Mouse (Mus musculus) embryonic facial prominence, embryonic 13.5 days (tissue): Measurements from ENCODE around the gene Tubb2a. TPM values are rescaled to one million over a fixed set of nuclear protein-coding genes. Genes with fewer than 3 reads are reported as not detected.

Source experiments
- ATAC-seq: fragments of 200-750 bp; cut with Nextera tagmentation; 2 replicates; pipeline ENCODE4 v1.8.0; 2017; ENCODE audit warnings: low read depth; ENCODE audit not compliant: insufficient number of reproducible peaks, insufficient read depth, low FRiP score, low TSS enrichment
- H3K27ac ChIP-seq: fragments of 300-500 bp; sonication (generic); 2 replicates; pipeline ENCODE4 v1.5.1; 2015; ENCODE audit warnings: moderate library complexity, mild to moderate bottlenecking, inconsistent platforms
- H3K27me3 ChIP-seq: fragments of 300-500 bp; sonication (generic); 2 replicates; pipeline ENCODE4 v1.6.1; 2015; ENCODE audit warnings: mild to moderate bottlenecking, inconsistent platforms
- H3K36me3 ChIP-seq: fragments of 300-500 bp; sonication (generic); 2 replicates; pipeline ENCODE4 v1.6.1; 2015; ENCODE audit warnings: mild to moderate bottlenecking, inconsistent platforms
- H3K4me1 ChIP-seq: fragments of 300-500 bp; sonication (generic); 2 replicates; pipeline ENCODE4 v1.6.1; 2015; ENCODE audit warnings: inconsistent platforms
- H3K4me2 ChIP-seq: fragments of 300-500 bp; sonication (generic); 2 replicates; pipeline ENCODE4 v1.6.1; 2015; ENCODE audit warnings: moderate library complexity, mild to moderate bottlenecking, inconsistent platforms
- H3K4me3 ChIP-seq: fragments of 300-500 bp; sonication (generic); 2 replicates; pipeline ENCODE4 v1.5.1; 2015; ENCODE audit warnings: mild to moderate bottlenecking, inconsistent platforms
- H3K9ac ChIP-seq: fragments of 300-500 bp; sonication (generic); 2 replicates; pipeline ENCODE4 v1.6.1; 2015; ENCODE audit warnings: mild to moderate bottlenecking, inconsistent platforms
- H3K9me3 ChIP-seq: fragments of 300-500 bp; sonication (generic); 2 replicates; pipeline ENCODE4 v1.6.1; 2016; ENCODE audit warnings: inconsistent platforms
- WGBS: fragments of 180-500 bp; shearing (Covaris S2); methylation state at CpG from one replicate; pipeline ENCODE4 v1.1.7; 2015; ENCODE audit warnings: mixed read lengths; 5-methylcytosine and 5-hydroxymethylcytosine counted together
- polyA plus RNA-seq: library from polyadenylated mRNA; unstranded; fragments of >200 nt; fragmentation: Nextera tagmentation; extraction: Ambion mirVana; gene quantifications from 2 replicates; pipeline ENCODE4 v1.2.1, GENCODE M21; 2015

Gene Tubb2a
- polyA plus RNA-seq, 1 experiment from 2014 or later, result 136 TPM

DNA sequence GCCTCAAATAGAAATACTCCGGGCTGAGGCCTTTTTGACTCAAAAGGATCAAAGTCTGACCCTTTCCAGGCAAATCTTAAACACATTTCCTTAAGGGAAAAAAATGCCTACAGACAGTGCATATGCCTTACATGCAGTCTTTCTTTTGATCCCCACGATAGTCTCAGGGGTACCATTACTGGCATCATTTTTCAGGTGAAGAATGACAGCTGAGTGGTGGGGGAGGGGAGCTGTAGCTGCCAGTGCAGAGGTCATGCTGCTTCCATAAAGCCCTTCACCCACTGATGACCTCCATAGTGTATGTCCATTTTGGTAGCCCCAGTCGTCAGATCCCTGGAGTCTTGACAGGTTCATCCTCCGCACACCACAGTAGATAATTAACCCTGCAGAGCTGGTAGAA is 7.5 kb downstream of the Tubb2a start:
- WGBS, result 46% methylated on average over 4 of the region's 4 CpGs
- ATAC-seq, result no peak
- H3K4me3 ChIP-seq, result no peak overlapping the region

GRCm38 (mm10) chr13:34066351-34066750 is 11.5 kb downstream of the Tubb2a start:
- WGBS, result 67% methylated on average over 1 of the region's 1 CpGs
- Histone ChIP-seq H3K27me3 (no peaks in the 10 kb centered on the region), H3K4me1 (no peaks in the 10 kb centered on the region), H3K4me2 (no peak overlapping the region), H3K36me3 (peaks cover 19% of the 10 kb centered on the region), H3K9ac (no peak overlapping the region), H3K27ac (no peak overlapping the region), H3K9me3 (no peaks in the 10 kb centered on the region), H3K4me3 (no peak overlapping the region)
- ATAC-seq, result no peak

More for the DNA sequence above, 7.5 kb downstream of the Tubb2a start:
- Histone ChIP-seq H3K27ac (no peak overlapping the region), H3K9me3 (no peaks in the 10 kb centered on the region), H3K36me3 (peaks cover 11% of the 10 kb centered on the region), H3K27me3 (no peaks in the 10 kb centered on the region), H3K9ac (no peak overlapping the region), H3K4me1 (no peaks in the 10 kb centered on the region), H3K4me2 (no peak overlapping the region)

GRCm38 (mm10) chr13:34062466-34062865 is 15.3 kb downstream of the Tubb2a start:
- Histone ChIP-seq H3K4me1 (no peaks in the 10 kb centered on the region), H3K4me2 (no peak overlapping the region), H3K4me3 (no peak overlapping the region), H3K9me3 (no peaks in the 10 kb centered on the region), H3K9ac (no peak overlapping the region), H3K36me3 (peaks cover 40% of the 10 kb centered on the region), H3K27ac (no peak overlapping the region), H3K27me3 (no peaks in the 10 kb centered on the region)
- 89% methylated on average over 10 of the region's 10 CpGs for WGBS
- no peak; the same call in 1 of the 2 replicates for ATAC-seq

GRCm38 (mm10) chr13:34060061-34060460 is 17.7 kb downstream of the Tubb2a start:
- no peak overlapping the region for H3K4me3 ChIP-seq
- H3K27ac ChIP-seq, result no peak overlapping the region
- H3K4me1 ChIP-seq, result no peaks in the 10 kb centered on the region
- no peak for ATAC-seq
- H3K9ac ChIP-seq, result no peak overlapping the region
- peaks cover 58% of the 10 kb centered on the region for H3K36me3 ChIP-seq
- H3K9me3 ChIP-seq, result no peaks in the 10 kb centered on the region; the same call in 1 of the 2 replicates
- no peaks in the 10 kb centered on the region for H3K27me3 ChIP-seq
- 90% methylated on average over 9 of the region's 9 CpGs for whole genome bisulfite sequencing
- no peak overlapping the region for H3K4me2 ChIP-seq

DNA sequence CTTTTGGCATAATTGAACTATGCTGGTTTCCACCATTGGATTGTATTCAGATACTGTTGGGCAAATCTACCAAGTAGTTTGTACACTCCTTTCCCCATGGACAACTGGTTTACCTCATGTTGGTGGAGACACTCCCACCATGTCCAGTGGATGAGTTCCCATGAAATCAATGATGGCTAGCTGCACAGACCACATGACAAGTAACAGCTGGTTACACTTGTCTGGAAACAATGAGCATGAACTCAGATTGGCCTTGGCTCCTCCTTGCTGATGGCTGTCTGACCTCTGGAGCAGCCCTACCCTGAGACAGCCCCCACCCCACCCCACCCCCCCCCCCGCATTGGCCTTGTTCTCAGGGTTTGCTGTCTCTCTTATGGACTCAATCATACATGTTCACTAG is 20.6 kb downstream of the Tubb2a start:
- H3K9ac ChIP-seq, result no peak overlapping the region
- no peak for ATAC-seq
- H3K4me1 ChIP-seq, result no peaks in the 10 kb centered on the region
- no peaks in the 10 kb centered on the region for H3K27me3 ChIP-seq
- WGBS, result 75% methylated on average over 1 of the region's 1 CpGs
- H3K36me3 ChIP-seq, result peaks cover 72% of the 10 kb centered on the region
- no peak overlapping the region for H3K4me2 ChIP-seq
- no peaks in the 10 kb centered on the region; the same call in 1 of the 2 replicates for H3K9me3 ChIP-seq
- H3K4me3 ChIP-seq, result no peak overlapping the region
- H3K27ac ChIP-seq, result no peak overlapping the region

DNA sequence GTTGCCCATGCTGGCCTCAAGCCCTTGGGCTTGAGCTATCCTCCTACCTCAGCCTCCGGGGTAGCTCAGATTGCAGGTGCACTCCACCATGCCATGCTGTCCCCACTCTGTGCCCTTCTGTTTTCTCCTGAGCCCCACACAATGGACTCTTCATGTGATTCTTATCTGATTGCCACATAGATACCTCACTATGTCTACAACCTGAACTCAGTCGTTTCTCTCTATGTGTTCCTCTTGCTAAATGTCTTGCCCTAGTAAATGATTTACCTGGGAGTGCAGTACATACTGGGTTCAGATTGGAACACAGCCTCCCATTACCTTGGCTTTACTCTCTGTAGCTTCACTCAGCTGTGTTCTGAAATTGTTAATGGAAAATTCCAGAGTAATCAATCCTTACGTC is 22.8 kb downstream of the Tubb2a start:
- Histone ChIP-seq H3K27ac (no peak overlapping the region), H3K36me3 (peaks cover 85% of the 10 kb centered on the region), H3K9ac (no peak overlapping the region), H3K4me1 (no peaks in the 10 kb centered on the region), H3K4me3 (no peak overlapping the region), H3K27me3 (no peaks in the 10 kb centered on the region), H3K4me2 (no peak overlapping the region), H3K9me3 (no peaks in the 10 kb centered on the region; the same call in 1 of the 2 replicates)
- no peak for ATAC-seq
- WGBS, result 83% methylated on average over 3 of the region's 3 CpGs

- Histone ChIP-seq H3K4me1 (no peaks in the 10 kb centered on the region), H3K4me2 (no peak overlapping the region), H3K36me3 (peaks cover 86% of the 10 kb centered on the region), H3K9ac (no peak overlapping the region), H3K4me3 (no peak overlapping the region), H3K27me3 (no peaks in the 10 kb centered on the region), H3K27ac (no peak overlapping the region), H3K9me3 (no peaks in the 10 kb centered on the region; the same call in 1 of the 2 replicates)
- ATAC-seq, result no peak
- WGBS, result 75% methylated on average over 4 of the region's 4 CpGs
Measured at GRCm38 (mm10) chr13:34054391-34054790, 23.4 kb downstream of the Tubb2a start.

- H3K36me3 ChIP-seq, result peaks cover 84% of the 10 kb centered on the region
- H3K27me3 ChIP-seq, result no peaks in the 10 kb centered on the region
- no peak overlapping the region for H3K9ac ChIP-seq
- no peaks in the 10 kb centered on the region for H3K4me1 ChIP-seq
- WGBS, result 80% methylated on average over 13 of the region's 13 CpGs
- H3K4me3 ChIP-seq, result no peak overlapping the region
- H3K4me2 ChIP-seq, result no peak overlapping the region
- H3K27ac ChIP-seq, result no peak overlapping the region
- no peaks in the 10 kb centered on the region; the same call in 1 of the 2 replicates for H3K9me3 ChIP-seq
- no peak for ATAC-seq
Measured at GRCm38 (mm10) chr13:34053673-34054282, 24.0 kb downstream of the Tubb2a start.

DNA sequence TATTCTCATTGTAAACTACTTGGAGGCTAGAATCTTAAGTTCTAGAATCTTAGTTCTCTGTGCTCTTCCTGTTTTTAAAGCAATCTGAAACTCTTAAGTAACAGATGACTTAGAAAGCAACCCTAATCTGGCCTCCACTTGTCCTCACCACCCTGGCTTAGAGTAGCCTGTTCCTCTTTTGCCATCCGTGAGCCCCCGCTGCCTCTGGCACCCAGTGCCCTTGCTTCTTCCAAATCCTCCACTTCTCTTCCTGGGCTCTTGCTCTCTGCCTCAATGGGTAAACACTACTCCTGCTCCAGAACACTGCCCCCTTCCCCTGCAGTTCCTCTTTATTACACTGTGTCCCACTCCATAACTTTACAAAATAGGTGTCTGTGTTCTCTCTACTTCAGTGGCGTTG is 26.1 kb downstream of the Tubb2a start:
- no peak overlapping the region for H3K4me3 ChIP-seq
- ATAC-seq, result no peak
- H3K27ac ChIP-seq, result no peak overlapping the region
- no peak overlapping the region for H3K4me2 ChIP-seq
- H3K9me3 ChIP-seq, result no peaks in the 10 kb centered on the region; the same call in 1 of the 2 replicates
- no peaks in the 10 kb centered on the region for H3K27me3 ChIP-seq
- no peak overlapping the region for H3K9ac ChIP-seq
- 94% methylated on average over 3 of the region's 3 CpGs for WGBS
- peaks cover under 1% of the 10 kb centered on the region; the same call in 1 of the 2 replicates for H3K4me1 ChIP-seq
- peaks cover 82% of the 10 kb centered on the region for H3K36me3 ChIP-seq

GRCm38 (mm10) chr13:34050479-34050878 is 27.3 kb downstream of the Tubb2a start:
- no peak for ATAC-seq
- Histone ChIP-seq H3K9me3 (no peaks in the 10 kb centered on the region), H3K27ac (no peak overlapping the region), H3K36me3 (peaks cover 71% of the 10 kb centered on the region), H3K4me1 (peaks cover 4% of the 10 kb centered on the region; the same call in 1 of the 2 replicates), H3K9ac (no peak overlapping the region), H3K27me3 (no peaks in the 10 kb centered on the region), H3K4me3 (no peak overlapping the region), H3K4me2 (no peak overlapping the region)
- 95% methylated on average over 8 of the region's 8 CpGs for WGBS

GRCm38 (mm10) chr13:34047526-34047925 is 30.3 kb downstream of the Tubb2a start:
- WGBS, result 85% methylated on average over 3 of the region's 3 CpGs
- H3K27ac ChIP-seq, result no peak overlapping the region
- no peak overlapping the region for H3K4me2 ChIP-seq
- peaks cover 42% of the 10 kb centered on the region for H3K36me3 ChIP-seq
- no peaks in the 10 kb centered on the region for H3K9me3 ChIP-seq
- H3K4me3 ChIP-seq, result no peak overlapping the region
- no peak overlapping the region for H3K9ac ChIP-seq
- no peak for ATAC-seq
- no peaks in the 10 kb centered on the region for H3K27me3 ChIP-seq
- H3K4me1 ChIP-seq, result peaks cover 4% of the 10 kb centered on the region; the same call in 1 of the 2 replicates

DNA sequence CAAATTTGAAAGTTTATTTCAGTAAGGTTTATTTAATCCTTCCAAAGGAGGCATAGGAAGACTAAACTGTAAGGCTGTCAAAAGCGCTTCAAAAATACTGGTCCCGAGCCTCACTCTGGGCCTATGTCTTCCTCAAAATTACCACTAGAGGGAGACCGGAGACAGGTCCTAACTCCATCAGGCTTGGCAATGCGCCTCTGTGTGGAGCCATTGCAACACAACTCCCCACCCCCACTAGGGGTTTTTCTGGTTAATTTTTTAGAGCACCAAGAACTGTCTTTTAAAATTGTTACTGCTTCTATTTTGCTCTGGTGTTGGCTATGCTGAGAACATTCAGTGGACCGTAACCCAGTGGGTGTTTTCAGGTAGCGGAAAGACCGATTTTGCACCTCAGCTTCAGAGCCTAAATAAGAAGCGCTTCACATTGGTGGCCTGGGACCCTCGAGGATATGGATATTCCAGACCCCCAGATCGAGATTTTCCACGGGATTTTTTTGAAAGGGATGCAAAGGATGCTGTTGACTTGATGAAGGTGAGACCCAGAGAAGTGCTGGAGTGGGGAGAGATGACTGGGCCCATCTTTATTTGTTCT is 31.3 kb downstream of the Tubb2a start:
- peaks cover 4% of the 10 kb centered on the region; the same call in 1 of the 2 replicates for H3K4me1 ChIP-seq
- peak; percentile 69; the same call in 1 of the 2 replicates for ATAC-seq
- 41% methylated on average over 11 of the region's 11 CpGs for WGBS
- H3K4me2 ChIP-seq, result no peak overlapping the region
- H3K36me3 ChIP-seq, result peaks cover 33% of the 10 kb centered on the region
- H3K27ac ChIP-seq, result no peak overlapping the region; the same call in 1 of the 2 replicates
- H3K27me3 ChIP-seq, result no peaks in the 10 kb centered on the region
- H3K4me3 ChIP-seq, result no peak overlapping the region
- H3K9me3 ChIP-seq, result no peaks in the 10 kb centered on the region
- no peak overlapping the region for H3K9ac ChIP-seq
